Mouse (Mus musculus) kidney, adult 2 months (tissue): ENCODE results near the gene Fdx1l. TPM values are rescaled to one million over a fixed set of nuclear protein-coding genes. Genes with fewer than 3 reads are reported as not detected.
"Not testable (repeated sequence)": the region's sequence is repeated elsewhere in the genome, so short reads cannot be mapped to it uniquely, and the experiment has no call there.

Experiments used
- DNase-seq: peaks from one replicate; pipeline ENCODE4 v3.0.0; 2021
- H3K27ac ChIP-seq: fragments of 200-500 bp; 2 replicates; pipeline ENCODE4 v1.5.1; 2012; ENCODE audit warnings: low read depth, low read length, control low read depth, inconsistent platforms; ENCODE audit not compliant: insufficient read depth
- H3K27me3 ChIP-seq: fragments of 200-500 bp; replicated peaks from 2 replicates; pipeline ENCODE4 v1.6.1; 2012; ENCODE audit warnings: mild to moderate bottlenecking, moderate library complexity, low read length, inconsistent platforms; ENCODE audit not compliant: control insufficient read depth, insufficient read depth
- H3K36me3 ChIP-seq: fragments of 200-500 bp; 2 replicates; pipeline ENCODE4 v1.6.1; 2012; ENCODE audit warnings: mild to moderate bottlenecking, moderate library complexity, low read length, inconsistent platforms; ENCODE audit not compliant: control insufficient read depth, insufficient read depth
- H3K4me1 ChIP-seq: fragments of 200-500 bp; 2 replicates; pipeline ENCODE4 v1.6.1; 2011; ENCODE audit warnings: low read length; ENCODE audit not compliant: control insufficient read depth, insufficient read depth
- H3K4me3 ChIP-seq: fragments of 200-500 bp; 2 replicates; pipeline ENCODE4 v1.5.1; 2011; ENCODE audit warnings: mild to moderate bottlenecking, low read depth, low read length, control low read depth; ENCODE audit not compliant: insufficient read depth
- CTCF ChIP-seq: fragments of 200-500 bp; conservative IDR thresholded peaks from 2 replicates; pipeline ENCODE4 v1.5.1; 2011; ENCODE audit warnings: low read depth, mild to moderate bottlenecking, control low read depth, low read length, moderate library complexity, mixed read lengths; ENCODE audit not compliant: insufficient read depth, insufficient read length
- POLR2A ChIP-seq: fragments of 200-500 bp; IDR thresholded peaks from one replicate; pipeline ENCODE4 v1.6.1; 2011; ENCODE audit warnings: low read depth, low read length, control low read depth
- WGBS: fragments of 180-500 bp; shearing (Covaris S2); methylation state at CpG from one replicate; pipeline ENCODE4 v1.1.7; 2018; 5-methylcytosine and 5-hydroxymethylcytosine counted together
- polyA plus RNA-seq: library from polyadenylated mRNA; depleted of rRNA; stranded (reverse); fragments of >200 nt; gene quantifications from 2 replicates; pipeline ENCODE4 v1.2.3, GENCODE M21; 2012

Gene Fdx1l
- polyA plus RNA-seq, 1 experiment, result 67.0 TPM

DNA sequence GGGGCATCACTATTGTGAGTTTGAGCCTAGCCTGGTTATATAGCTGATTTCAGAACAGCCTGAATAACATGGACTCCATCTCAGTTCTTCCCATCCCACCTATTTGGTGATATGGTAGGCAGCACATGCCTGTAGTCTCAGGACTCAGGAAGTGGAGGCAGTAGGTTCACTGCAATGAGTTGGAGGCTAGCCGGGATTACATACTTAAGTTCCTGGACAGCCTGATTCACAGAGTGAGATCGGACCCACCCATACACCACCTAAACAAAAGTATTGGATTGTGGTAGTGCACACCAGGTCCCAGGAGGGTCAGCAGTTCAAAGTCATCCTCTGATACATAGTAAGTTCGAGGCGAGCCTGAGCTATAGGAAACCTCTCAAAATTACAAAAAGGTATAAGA, 773 bp downstream of the Fdx1l start:
- WGBS, result 8% methylated on average over 4 of the region's 4 CpGs
- Histone ChIP-seq H3K4me1 (peaks cover 4% of the 10 kb centered on the region; the same call in 1 of the 2 replicates), H3K4me3 (peak overlapping the region; percentile 85), H3K36me3 (no peaks in the 10 kb centered on the region), H3K27ac (no peak overlapping the region), H3K27me3 (no peaks in the 10 kb centered on the region)
- no peak for TF ChIP-seq POLR2A
- no peak for TF ChIP-seq CTCF
- DNase-seq, result no peak

DNA sequence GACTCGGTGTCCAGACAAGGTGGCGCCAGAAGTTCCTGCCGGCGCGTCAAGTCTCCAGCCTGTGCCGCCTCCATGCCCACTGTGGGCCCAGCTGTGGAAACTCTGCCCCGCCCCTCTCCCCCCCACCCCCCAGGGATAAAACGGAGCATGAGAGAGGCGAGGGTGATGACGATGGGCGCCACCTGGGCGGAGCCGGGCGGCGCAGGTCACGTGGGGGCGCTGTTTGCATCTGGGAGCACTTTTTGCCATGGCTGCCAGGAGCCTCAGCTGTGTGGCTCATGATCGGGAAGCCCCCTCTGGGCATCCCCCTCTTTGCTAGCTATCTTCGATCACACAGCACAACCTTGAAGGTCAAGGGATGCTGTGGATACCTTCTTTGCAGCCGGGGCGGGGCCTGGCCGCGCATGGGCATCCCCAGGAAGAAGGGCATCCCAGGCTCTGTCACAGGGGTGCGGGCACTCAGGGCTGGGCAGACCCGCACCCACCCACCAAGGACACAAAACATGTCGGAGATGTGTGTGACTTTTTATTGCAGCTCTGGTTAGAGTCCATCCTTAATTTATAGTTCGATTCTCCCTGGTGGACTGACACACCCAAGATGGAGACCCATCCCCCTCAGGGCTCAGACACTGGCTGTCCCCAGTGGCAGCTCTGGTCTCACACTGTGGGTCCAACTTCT, 6.3 kb downstream of the Fdx1l start, which contains the start of gene Zglp1:
Gene Zglp1 (minus strand): TSS at position 88 of the 679 bp plus-strand sequence.
- no peak within 1 kb of the TSS for H3K4me3 ChIP-seq
- no peak for DNase-seq
- H3K27ac ChIP-seq, result no peak within 1 kb of the TSS
- WGBS, result 88% methylated on average over 27 of the region's 27 CpGs
- H3K4me1 ChIP-seq, result no peaks in the 10 kb centered on the region
- H3K36me3 ChIP-seq, result no peaks in the 10 kb centered on the region
- no peak for TF ChIP-seq CTCF
- TF ChIP-seq POLR2A, result no peak
- H3K27me3 ChIP-seq, result no peaks in the 10 kb centered on the region

DNA sequence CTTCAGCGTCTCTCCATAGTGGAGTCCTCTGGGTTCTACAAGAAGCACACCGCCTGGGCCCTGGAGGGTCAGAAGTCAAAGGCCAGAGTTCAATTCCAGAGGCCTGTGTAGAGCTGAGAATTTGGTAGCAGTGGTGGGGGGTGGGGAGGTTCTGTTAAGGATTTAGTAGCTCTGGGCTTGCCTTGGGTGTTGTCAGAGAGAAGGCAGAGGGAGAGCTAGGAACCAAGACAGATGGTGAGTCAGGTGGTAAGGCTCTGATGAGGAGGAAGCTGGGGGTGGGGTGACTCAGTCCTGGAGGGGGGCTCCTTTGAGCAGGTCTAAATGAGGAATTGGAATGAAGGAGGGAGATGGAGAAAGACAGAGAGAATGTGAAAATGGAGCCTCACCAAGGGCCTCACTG, 10.5 kb downstream of the Fdx1l start:
- Histone ChIP-seq H3K27ac (no peak overlapping the region), H3K36me3 (no peaks in the 10 kb centered on the region), H3K4me3 (no peak overlapping the region), H3K27me3 (no peaks in the 10 kb centered on the region), H3K4me1 (no peaks in the 10 kb centered on the region)
- WGBS, result 81% methylated on average over 2 of the region's 2 CpGs
- no peak for DNase-seq
- no peak for TF ChIP-seq CTCF
- TF ChIP-seq POLR2A, result no peak

DNA sequence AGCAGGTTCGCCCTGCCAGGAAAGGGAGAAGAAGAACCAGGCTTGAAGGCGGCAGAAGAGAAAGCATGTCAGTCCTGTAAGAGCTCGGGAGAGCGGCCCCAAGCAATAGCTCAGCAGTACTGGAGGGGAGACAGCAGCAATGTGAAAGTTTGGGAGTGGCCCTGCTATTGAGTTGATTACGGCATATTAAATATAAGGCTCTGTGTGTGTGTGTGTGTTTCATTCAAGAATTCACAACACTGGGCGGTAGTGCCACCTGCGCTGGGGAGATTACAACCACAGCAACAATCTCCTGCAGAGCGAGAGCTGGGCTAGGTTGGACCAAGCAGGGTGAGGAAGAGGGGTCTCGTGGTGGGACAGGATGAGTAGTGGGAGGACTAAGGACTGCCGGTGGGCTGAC, 21.8 kb downstream of the Fdx1l start:
- TF ChIP-seq CTCF (no peak), POLR2A (no peak)
- no peak overlapping the region for H3K4me3 ChIP-seq
- no peak overlapping the region for H3K27ac ChIP-seq
- DNase-seq, result no peak
- H3K36me3 ChIP-seq, result no peaks in the 10 kb centered on the region
- WGBS, result 75% methylated on average over 10 of the region's 10 CpGs
- no peaks in the 10 kb centered on the region for H3K27me3 ChIP-seq
- H3K4me1 ChIP-seq, result no peaks in the 10 kb centered on the region

DNA sequence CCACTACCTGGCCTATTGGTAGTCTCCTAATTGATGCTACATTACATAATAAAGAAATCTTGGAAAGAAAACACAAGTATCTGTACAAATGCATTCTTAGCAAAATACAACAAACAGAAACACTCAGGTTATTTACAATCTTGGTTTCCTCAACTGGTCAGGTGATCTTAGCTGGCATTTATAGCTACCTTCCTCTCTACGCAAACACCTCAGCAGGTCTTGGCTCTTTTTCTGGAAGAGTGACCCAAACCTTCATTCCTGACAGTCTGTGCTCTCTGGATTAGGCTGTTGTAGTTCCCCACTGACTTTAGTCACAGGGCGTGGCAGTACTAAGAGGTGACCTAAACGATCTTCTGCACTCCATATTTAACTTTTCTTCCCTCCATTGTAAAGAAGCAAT, 28.2 kb downstream of the Fdx1l start:
- Histone ChIP-seq H3K4me1 (no peaks in the 10 kb centered on the region), H3K27me3 (no peaks in the 10 kb centered on the region), H3K27ac (no peak overlapping the region), H3K4me3 (no peak overlapping the region), H3K36me3 (no peaks in the 10 kb centered on the region)
- no peak for TF ChIP-seq POLR2A
- no peak for TF ChIP-seq CTCF
- 78% methylated on average over 3 of the region's 3 CpGs for WGBS
- no peak for DNase-seq

DNA sequence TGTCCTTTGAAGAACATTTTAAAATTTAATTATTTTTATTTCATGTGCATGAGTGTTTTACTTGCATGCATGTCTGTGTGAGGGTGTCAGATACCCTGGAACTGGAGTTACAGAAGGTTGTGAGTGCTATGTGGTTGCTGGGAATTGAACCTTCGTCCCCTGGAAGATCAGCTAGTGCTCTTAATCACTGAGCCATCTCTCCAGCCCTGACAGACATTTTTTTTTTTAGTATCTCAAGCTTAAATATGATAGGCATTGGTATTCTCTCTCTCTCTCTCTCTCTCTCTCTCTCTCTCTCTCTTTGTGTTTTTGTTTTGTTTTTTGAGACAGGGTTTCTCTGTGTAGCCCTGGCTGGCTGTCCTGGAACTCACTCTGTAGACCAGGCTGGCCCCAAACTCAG, 28.6 kb downstream of the Fdx1l start:
- H3K4me3 ChIP-seq, H3K27ac ChIP-seq, H3K27me3 ChIP-seq, H3K36me3 ChIP-seq, H3K4me1 ChIP-seq, DNase-seq: not testable (repeated sequence)
- WGBS, result 74% methylated on average over 1 of the region's 1 CpGs

DNA sequence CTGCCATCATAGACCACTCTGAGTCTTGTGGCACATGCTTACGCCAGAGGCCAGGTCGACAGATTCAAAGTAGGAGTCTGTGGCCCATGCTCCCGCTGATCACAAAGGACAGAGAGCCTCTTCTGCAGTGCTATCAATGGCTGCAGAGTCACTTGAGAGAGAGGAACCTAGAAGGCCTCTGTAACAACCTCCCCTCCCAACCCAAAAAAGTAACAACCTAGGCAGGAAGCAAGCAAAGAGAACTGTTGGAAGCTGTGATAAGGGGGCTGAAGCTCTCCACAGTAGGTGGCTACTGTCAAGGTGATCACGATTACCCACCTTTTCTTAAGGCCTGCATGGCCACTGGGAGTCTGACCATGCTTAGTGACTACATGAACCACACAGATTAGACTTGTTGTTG, 29.9 kb downstream of the Fdx1l start:
- no peak overlapping the region for H3K27ac ChIP-seq
- DNase-seq, result no peak
- H3K4me1 ChIP-seq, result no peaks in the 10 kb centered on the region
- no peaks in the 10 kb centered on the region for H3K27me3 ChIP-seq
- TF ChIP-seq CTCF (no peak), POLR2A (no peak)
- no peak overlapping the region for H3K4me3 ChIP-seq
- no peaks in the 10 kb centered on the region for H3K36me3 ChIP-seq
- 92% methylated on average over 4 of the region's 4 CpGs for WGBS
